Mouse (Mus musculus) neural tube, embryonic 13.5 days (tissue): ENCODE measurements around the gene Fam173b. TPM values are rescaled to one million over a fixed set of nuclear protein-coding genes. Genes with fewer than 3 reads are reported as not detected.
A peak's percentile ranks its signal among the peaks of the same experiment; 100 is the strongest.

Experiments used
- ATAC-seq: fragments of 200-750 bp; cut with Nextera tagmentation; 2 replicates; pipeline ENCODE4 v1.8.0; 2017; ENCODE audit warnings: low read depth, mild to moderate bottlenecking, moderate TSS enrichment, moderate library complexity
- H3K27ac ChIP-seq: fragments of 300-500 bp; sonication (generic); replicated peaks from 2 replicates; pipeline ENCODE4 v1.5.1; 2015; ENCODE audit warnings: moderate library complexity, mild to moderate bottlenecking, inconsistent platforms
- H3K27me3 ChIP-seq: fragments of 300-500 bp; sonication (generic); 2 replicates; pipeline ENCODE4 v1.6.1; 2015; ENCODE audit warnings: mild to moderate bottlenecking, inconsistent platforms
- H3K36me3 ChIP-seq: fragments of 300-500 bp; sonication (generic); 2 replicates; pipeline ENCODE4 v1.6.1; 2015; ENCODE audit warnings: mild to moderate bottlenecking, inconsistent platforms
- H3K4me1 ChIP-seq: fragments of 300-500 bp; sonication (generic); replicated peaks from 2 replicates; pipeline ENCODE4 v1.6.1; 2015; ENCODE audit warnings: inconsistent platforms
- H3K4me2 ChIP-seq: fragments of 300-500 bp; sonication (generic); 2 replicates; pipeline ENCODE4 v1.6.1; 2015; ENCODE audit warnings: inconsistent platforms, mild to moderate bottlenecking, moderate library complexity
- H3K4me3 ChIP-seq: fragments of 300-500 bp; sonication (generic); 2 replicates; pipeline ENCODE4 v1.5.1; 2015; ENCODE audit warnings: mild to moderate bottlenecking, inconsistent platforms
- H3K9ac ChIP-seq: fragments of 300-500 bp; sonication (generic); 2 replicates; pipeline ENCODE4 v1.6.1; 2015; ENCODE audit warnings: moderate library complexity, mild to moderate bottlenecking, inconsistent platforms
- H3K9me3 ChIP-seq: fragments of 300-500 bp; sonication (generic); 2 replicates; pipeline ENCODE4 v1.6.1; 2016; ENCODE audit warnings: inconsistent platforms
- WGBS: fragments of 180-500 bp; shearing (Covaris S2); methylation state at CpG from one replicate; pipeline ENCODE4 v1.1.7; 2015; 5-methylcytosine and 5-hydroxymethylcytosine counted together
- polyA plus RNA-seq: library from polyadenylated mRNA; unstranded; fragments of >200 nt; fragmentation: Nextera tagmentation; extraction: Ambion mirVana; gene quantifications from 2 replicates; pipeline ENCODE4 v1.2.1, GENCODE M21; 2015

Fam173b gene
- 10.8 and 11.0 TPM in 2 replicates for polyA plus RNA-seq

DNA sequence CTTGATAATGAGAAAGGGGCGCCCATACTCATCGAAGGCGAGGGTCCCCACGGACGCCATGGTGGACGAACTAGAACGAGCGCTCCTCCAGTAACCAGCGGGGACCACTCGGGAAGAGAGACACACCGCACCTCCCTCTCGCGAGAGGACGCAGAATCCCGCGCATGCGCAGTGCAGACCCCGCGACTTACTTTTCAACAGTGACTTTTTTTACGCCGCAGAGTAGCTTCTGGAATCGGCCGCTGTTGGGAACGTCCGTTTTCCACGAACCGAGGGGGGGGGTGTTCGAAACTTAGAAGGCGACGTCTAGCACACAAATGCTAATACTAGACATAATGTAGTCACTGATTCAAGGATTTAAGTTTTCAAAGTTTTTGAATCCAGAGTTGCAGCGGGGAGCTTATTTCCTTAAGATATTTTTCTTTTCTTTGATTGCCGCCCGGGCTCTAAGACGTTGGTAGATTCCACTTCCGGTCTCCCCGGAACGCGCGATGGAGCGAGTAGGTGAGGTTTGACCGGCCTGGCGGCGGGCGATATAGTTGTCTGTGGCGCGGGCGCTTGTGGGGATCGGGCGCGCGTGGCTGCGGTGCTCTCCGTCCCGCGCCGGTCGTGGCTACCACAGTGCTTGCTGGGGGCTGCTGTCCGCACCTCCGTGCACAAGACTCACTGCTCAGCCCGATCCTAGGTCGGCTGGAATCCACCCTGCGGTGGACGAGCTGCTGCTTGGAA, at the start of gene Fam173b, which contains the start of gene Cct5:
Gene Fam173b, plus strand, starts transcription at position 207 of the 729 bp plus-strand sequence.
Gene Cct5, minus strand, starts transcription at position 159 of the 729 bp plus-strand sequence.
- Histone ChIP-seq H3K27me3 (no peaks in the 10 kb centered on the region), H3K9me3 (no peaks in the 10 kb centered on the region), H3K4me1 (peaks cover 32% of the 10 kb centered on the region), H3K27ac (peak within 1 kb of the TSS; percentile 95), H3K9ac (peak within 1 kb of the TSS; percentile 95), H3K4me3 (peak within 1 kb of the TSS; percentile 97), H3K4me2 (peak within 1 kb of the TSS; percentile 99), H3K36me3 (peaks cover 11% of the 10 kb centered on the region)
- ATAC-seq, result peak; percentile 93
- WGBS, result under 1% methylated on average over 63 of the region's 63 CpGs

DNA sequence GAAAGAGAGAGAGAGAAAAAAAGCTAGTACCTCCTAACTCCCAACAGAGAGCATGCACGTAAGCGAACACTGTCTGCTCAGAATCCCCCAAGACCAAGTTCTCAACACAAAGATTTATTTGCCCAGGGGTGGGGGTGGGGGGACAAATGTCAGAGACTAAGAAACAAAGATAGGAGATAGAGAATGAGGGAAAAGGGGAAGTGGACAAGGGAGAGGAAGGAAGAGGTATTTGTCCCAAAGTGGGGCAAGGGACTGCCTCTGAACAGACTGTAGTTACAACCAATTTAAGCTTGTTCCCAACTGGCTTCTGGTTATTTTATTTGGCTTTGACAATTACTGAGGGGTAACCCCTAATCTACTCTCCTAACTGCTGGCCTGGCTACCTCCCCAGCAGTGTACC, 46.8 kb upstream of the Fam173b start:
- H3K27ac ChIP-seq, result no peak overlapping the region
- H3K4me1 ChIP-seq, result no peaks in the 10 kb centered on the region
- H3K36me3 ChIP-seq, result no peaks in the 10 kb centered on the region
- ATAC-seq, result no peak
- 73% methylated on average over 2 of the region's 2 CpGs for WGBS
- H3K27me3 ChIP-seq, result no peaks in the 10 kb centered on the region
- H3K4me2 ChIP-seq, result no peak overlapping the region
- H3K4me3 ChIP-seq, result no peak overlapping the region
- no peaks in the 10 kb centered on the region for H3K9me3 ChIP-seq
- no peak overlapping the region for H3K9ac ChIP-seq

DNA sequence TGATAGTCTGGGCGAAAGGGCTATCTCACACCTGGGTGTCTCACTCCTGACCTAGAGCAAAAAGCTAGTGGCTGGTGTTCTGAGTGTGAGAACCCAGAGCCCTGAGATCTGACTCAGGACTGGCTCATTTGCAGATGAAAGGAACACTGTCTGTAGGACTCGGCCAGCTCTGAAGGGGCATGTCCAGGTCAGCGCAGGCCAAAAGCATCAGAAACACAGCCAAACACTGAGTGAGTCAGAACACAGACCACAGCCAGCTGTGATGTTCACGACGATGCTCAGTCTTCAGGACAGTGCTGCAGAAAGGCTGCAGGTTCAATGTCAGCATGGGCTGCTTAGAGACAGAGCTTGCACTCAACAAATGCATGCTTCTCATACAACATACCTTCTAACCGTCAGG, 40.3 kb upstream of the Fam173b start:
- Histone ChIP-seq H3K27me3 (no peaks in the 10 kb centered on the region), H3K36me3 (no peaks in the 10 kb centered on the region), H3K4me3 (no peak overlapping the region), H3K27ac (no peak overlapping the region), H3K9me3 (no peaks in the 10 kb centered on the region), H3K9ac (no peak overlapping the region), H3K4me1 (no peaks in the 10 kb centered on the region), H3K4me2 (no peak overlapping the region)
- no peak for ATAC-seq
- 62% methylated on average over 6 of the region's 6 CpGs for WGBS

DNA sequence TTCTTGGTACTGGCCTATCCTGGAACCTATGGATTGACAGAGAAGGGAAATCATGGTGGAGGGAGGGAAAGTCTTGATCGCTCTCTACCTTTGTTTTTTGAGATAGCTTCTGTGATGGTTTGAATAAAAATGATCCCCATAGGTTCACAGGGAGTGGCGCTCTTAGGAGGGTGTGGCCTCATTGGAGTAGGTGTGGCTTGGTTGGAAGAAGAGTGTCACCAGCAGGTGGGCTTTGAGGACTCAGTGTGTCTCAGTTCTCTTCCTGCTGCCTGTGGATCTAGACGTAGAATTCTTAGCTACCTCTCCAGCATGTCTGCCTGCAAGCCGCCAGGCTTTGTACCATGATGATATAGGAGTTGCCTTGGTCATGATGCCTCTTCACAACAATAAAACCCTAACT, 39.7 kb upstream of the Fam173b start:
- H3K9ac ChIP-seq, result no peak overlapping the region
- no peaks in the 10 kb centered on the region for H3K9me3 ChIP-seq
- 97% methylated on average over 4 of the region's 4 CpGs for WGBS
- ATAC-seq, result no peak
- H3K4me3 ChIP-seq, result no peak overlapping the region
- no peaks in the 10 kb centered on the region for H3K4me1 ChIP-seq
- no peaks in the 10 kb centered on the region for H3K36me3 ChIP-seq
- H3K27ac ChIP-seq, result no peak overlapping the region
- H3K4me2 ChIP-seq, result no peak overlapping the region
- H3K27me3 ChIP-seq, result no peaks in the 10 kb centered on the region

DNA sequence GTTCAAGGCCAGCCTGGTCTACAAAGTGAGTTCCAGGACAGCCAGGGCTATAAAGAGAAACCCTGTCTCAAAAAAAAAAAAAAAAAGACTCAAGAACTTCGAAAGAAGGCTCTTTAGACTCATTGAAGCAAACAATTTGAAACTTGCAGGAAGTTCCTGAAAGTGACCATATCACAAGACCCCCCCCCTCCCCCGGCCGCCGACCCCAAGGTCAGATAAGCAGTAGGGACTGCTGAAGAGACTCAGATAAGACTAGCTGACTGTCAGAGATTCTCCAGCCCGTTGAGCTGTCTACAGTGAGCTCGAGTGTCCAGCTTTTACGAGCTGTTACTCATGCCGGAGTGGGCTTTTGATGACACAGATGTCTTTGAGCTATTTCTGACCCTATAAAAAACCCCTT, 38.8 kb upstream of the Fam173b start:
- Histone ChIP-seq H3K4me3 (no peak overlapping the region), H3K36me3 (no peaks in the 10 kb centered on the region), H3K4me1 (no peaks in the 10 kb centered on the region), H3K4me2 (no peak overlapping the region), H3K9ac (no peak overlapping the region), H3K9me3 (no peaks in the 10 kb centered on the region), H3K27ac (no peak overlapping the region), H3K27me3 (no peaks in the 10 kb centered on the region)
- no peak for ATAC-seq
- 75% methylated on average over 8 of the region's 8 CpGs for WGBS

DNA sequence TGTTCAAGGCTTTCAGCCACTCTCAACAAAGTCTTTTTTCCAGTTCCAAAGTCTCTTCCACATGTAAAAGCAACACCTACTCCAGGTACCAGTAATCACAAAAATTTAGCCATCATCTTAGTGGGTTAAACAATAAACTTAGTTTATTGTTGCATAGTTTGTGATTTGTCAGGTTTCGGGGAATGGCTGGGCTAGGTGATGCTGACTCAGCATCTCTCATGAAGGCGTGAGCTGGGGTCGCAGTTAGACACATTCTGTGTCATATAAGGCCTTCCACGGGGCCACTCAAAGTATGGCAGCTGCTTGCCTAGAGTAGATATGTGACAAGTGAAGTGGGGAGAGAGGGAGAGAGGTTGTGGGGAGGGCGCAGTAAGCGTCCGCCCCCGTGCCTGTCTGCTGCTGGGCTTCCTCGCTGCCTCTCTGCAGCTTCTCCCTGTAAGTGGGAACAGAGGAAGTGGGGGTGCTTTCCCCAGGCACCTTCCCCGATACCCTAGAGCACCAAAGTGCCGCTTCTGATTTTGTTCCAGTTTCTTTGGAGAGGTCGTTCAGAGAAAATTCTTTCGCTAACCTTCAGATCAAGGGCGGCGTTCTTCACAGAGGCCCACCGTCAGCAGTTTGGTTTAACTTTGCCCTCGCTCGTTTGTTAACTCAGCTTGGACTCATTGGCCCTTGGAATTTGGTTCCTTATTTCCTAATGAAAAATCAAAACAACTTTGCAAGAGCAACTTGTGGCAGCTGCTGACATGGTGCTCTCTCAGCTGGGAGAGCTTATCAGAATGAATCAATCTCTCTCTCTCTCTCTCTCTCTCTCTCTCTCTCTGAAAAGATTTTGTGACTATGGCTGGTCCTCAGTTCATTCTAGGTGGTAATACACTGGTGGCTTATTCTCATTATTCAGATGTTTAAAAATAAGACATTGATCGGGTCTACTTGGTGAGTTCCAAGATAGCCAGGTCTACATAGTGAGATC, 37.8 kb upstream of the Fam173b start:
- Histone ChIP-seq H3K4me1 (peaks cover 4% of the 10 kb centered on the region), H3K9ac (no peak overlapping the region), H3K36me3 (no peaks in the 10 kb centered on the region), H3K4me3 (no peak overlapping the region), H3K4me2 (no peak overlapping the region), H3K27me3 (no peaks in the 10 kb centered on the region), H3K9me3 (no peaks in the 10 kb centered on the region), H3K27ac (no peak overlapping the region)
- WGBS, result 78% methylated on average over 19 of the region's 19 CpGs
- ATAC-seq, result no peak

DNA sequence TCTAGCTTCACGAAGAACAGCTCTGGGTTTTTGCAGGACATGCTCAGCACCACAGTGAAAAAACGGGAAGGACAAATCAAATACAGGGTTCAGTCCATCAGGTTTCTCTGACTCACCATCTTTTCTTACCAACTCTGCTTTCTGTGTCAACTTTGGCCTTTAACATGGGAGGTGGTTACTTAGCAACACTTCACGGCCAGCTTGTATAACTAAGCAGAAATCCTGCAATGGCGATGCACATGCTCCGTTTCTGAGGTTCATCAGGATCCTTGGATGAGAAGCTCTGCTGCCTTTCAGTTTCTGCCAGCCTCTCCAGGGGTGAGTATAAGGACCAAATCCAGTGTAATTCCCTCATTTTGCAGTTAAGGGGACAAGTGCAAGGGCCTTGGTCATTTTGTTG, 36.5 kb upstream of the Fam173b start, which contains the start of gene Cmbl:
Gene Cmbl, plus strand, starts transcription at position 206 of the 400 bp plus-strand sequence.
- H3K36me3 ChIP-seq, result no peaks in the 10 kb centered on the region
- no peaks in the 10 kb centered on the region for H3K9me3 ChIP-seq
- no peaks in the 10 kb centered on the region for H3K27me3 ChIP-seq
- ATAC-seq, result no peak
- H3K27ac ChIP-seq, result no peak within 1 kb of the TSS
- H3K4me2 ChIP-seq, result no peak within 1 kb of the TSS
- peaks cover 5% of the 10 kb centered on the region for H3K4me1 ChIP-seq
- H3K4me3 ChIP-seq, result no peak within 1 kb of the TSS
- H3K9ac ChIP-seq, result no peak within 1 kb of the TSS
- 74% methylated on average over 5 of the region's 5 CpGs for WGBS

DNA sequence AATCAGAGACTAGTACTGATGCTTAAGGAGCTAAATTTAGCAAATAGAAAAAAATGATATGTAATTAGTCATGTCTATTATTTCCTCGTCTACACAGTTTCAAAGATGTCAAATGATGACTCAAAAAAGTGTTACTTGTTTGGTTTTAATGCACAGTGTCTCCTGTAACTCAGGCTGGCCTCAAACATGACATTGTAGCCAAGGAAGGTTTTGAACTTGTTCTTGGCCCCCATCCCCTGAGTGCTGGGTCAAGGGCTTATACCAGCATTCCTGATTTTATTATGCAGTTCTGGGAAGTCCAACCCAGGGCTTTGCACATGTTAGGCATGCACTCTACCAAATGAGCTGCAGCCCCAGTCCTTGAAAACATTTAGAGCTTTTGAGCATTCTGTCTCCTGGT, 35.9 kb upstream of the Fam173b start:
- Histone ChIP-seq H3K27me3 (no peaks in the 10 kb centered on the region), H3K4me2 (no peak overlapping the region), H3K27ac (no peak overlapping the region), H3K9ac (no peak overlapping the region), H3K4me3 (no peak overlapping the region), H3K9me3 (no peaks in the 10 kb centered on the region), H3K36me3 (no peaks in the 10 kb centered on the region), H3K4me1 (peaks cover 5% of the 10 kb centered on the region)
- WGBS, result 84% methylated on average over 1 of the region's 1 CpGs
- no peak for ATAC-seq

DNA sequence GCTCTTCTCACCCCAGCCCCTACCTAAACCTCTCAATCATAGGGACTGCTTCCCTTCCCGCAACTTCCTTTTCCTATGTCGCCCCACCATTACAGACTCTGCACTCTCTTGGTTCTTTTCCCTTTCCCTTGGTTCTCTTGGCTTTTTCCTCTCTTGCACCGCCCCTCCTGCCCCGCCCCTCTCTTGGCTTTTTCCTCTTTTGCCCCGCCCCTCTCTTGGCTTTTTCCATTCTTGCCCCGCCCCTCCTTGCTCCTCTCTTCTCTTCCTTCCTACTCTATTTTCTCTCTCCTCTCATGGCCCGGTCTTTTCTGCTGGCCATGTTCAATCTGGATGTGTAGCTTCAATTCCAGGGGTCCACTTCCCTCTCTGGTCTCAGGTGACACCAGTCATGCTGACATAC, 34.2 kb upstream of the Fam173b start:
- H3K27me3 ChIP-seq, result no peaks in the 10 kb centered on the region
- 59% methylated on average over 7 of the region's 7 CpGs for whole genome bisulfite sequencing
- no peaks in the 10 kb centered on the region for H3K36me3 ChIP-seq
- no peak overlapping the region for H3K9ac ChIP-seq
- no peak overlapping the region for H3K4me2 ChIP-seq
- no peaks in the 10 kb centered on the region for H3K9me3 ChIP-seq
- H3K4me1 ChIP-seq, result peaks cover 5% of the 10 kb centered on the region
- no peak overlapping the region for H3K27ac ChIP-seq
- H3K4me3 ChIP-seq, result no peak overlapping the region
- ATAC-seq, result no peak

DNA sequence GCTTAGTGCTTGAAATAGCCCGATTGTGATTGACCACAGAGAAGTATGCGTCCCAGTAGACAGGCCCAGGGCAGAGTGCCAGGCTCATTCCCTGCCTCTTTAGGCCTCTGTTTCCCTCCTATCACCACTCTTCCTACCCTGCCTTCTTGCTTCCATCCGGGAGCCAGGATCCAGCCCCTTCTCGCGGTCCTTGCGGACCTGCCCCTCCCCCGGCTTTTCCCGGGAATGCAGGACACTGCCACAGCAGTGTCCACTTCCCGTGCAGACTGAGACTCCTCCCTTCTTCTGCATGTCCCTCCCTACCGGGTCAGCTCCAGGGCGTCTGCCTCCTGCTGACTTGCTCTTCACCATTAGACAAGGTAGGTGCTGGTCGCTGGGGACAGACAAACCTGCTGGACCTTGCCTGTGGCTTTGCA, 33.1 kb upstream of the Fam173b start:
- H3K27ac ChIP-seq, result no peak overlapping the region
- H3K4me2 ChIP-seq, result 0 out of 2 replicates have a peak overlapping the region, but pooled peaks have one; percentile 11
- peaks cover 5% of the 10 kb centered on the region for H3K4me1 ChIP-seq
- no peak overlapping the region for H3K9ac ChIP-seq
- H3K36me3 ChIP-seq, result no peaks in the 10 kb centered on the region
- 0 out of 2 replicates have a peak, but pooled peaks have one; percentile 27 for ATAC-seq
- H3K27me3 ChIP-seq, result no peaks in the 10 kb centered on the region
- WGBS, result 20% methylated on average over 12 of the region's 12 CpGs
- no peaks in the 10 kb centered on the region for H3K9me3 ChIP-seq
- H3K4me3 ChIP-seq, result no peak overlapping the region

DNA sequence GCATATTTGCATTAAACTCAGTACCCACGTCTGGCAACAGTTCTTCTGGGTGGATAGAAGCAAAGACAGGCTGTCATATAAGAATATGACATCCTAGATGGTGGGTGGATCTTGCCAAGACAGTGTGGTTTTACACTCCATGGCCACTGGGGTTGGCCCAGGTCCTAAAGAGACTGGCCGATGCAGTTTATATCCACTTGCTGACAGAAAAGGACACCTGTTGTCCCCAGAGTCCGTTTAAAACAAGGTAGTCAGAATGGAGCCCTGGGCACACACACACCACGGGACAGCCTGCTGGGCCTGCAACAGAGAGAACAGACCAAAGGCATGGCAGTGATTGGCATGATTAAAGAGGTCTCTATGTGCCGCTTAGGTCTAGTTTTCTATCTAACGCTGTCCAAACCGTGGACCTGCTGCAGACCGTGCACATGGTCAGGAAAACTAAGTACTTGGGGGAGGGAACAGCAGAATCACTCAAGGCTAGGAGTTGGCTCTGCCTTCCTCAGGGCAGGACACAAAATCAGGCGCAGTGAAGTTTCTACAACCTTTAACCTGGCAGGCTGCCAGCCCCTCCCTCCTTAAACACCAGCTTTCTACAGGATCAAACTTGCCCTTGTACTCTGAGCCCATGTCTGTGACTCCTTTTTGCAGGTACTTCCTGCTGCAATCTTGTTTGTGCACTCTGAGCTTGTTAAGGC, 32.2 kb upstream of the Fam173b start:
- no peaks in the 10 kb centered on the region for H3K36me3 ChIP-seq
- WGBS, result 66% methylated on average over 9 of the region's 9 CpGs
- peaks cover 5% of the 10 kb centered on the region for H3K4me1 ChIP-seq
- no peak for ATAC-seq
- no peak overlapping the region for H3K4me2 ChIP-seq
- H3K4me3 ChIP-seq, result no peak overlapping the region
- no peak overlapping the region for H3K27ac ChIP-seq
- no peak overlapping the region for H3K9ac ChIP-seq
- no peaks in the 10 kb centered on the region for H3K27me3 ChIP-seq
- no peaks in the 10 kb centered on the region for H3K9me3 ChIP-seq

DNA sequence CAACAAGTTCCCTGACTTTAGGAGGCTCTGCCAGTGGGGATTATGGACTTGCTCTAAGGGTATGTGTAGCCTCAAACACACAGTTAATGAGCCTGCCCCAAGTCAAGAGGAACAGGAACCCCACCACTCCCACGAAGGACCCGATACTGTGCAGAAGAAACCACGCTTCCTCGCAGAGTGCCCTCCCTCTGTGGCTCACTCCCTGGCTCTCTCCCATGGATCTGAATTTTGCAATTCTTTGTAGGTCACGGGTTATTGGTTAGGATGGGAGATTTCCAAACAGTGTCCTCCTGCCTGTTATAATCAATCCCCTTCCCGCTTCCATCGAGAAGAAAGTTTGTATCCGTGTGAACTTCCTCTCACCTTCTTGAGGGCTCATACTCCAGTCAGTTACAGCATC, 30.7 kb upstream of the Fam173b start:
- Histone ChIP-seq H3K4me3 (no peak overlapping the region), H3K4me1 (peaks cover 5% of the 10 kb centered on the region), H3K9ac (no peak overlapping the region), H3K4me2 (no peak overlapping the region), H3K9me3 (no peaks in the 10 kb centered on the region), H3K27ac (no peak overlapping the region), H3K27me3 (no peaks in the 10 kb centered on the region), H3K36me3 (no peaks in the 10 kb centered on the region)
- ATAC-seq, result no peak
- 95% methylated on average over 8 of the region's 8 CpGs for WGBS
